Mouse (Mus musculus): ENCODE measurements around the gene Smim13. TPM values are rescaled to one million over a fixed set of nuclear protein-coding genes. Genes with fewer than 3 reads are reported as not detected.

The Smim13 gene
- polyA plus RNA-seq, 1 experiment, result 3.7 TPM

DNA sequence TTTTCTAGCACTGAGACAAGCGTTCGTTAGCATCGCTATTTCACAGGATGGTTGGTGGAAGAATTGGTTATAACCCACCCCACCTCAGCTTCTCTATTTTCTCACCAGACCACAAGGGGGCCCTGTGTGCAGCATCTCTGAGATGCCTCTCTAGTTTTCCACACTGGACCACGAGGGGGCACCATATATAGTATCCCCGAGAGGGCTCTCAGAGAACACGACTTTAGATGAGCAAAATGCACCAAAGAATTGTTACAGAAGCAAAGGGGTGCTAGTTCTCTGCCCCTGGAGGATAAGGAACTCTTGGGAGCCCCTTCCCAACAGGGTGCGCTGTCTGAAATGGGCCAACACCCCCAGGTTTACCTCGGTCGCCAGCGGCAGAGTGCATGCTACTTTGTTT is 53.1 kb downstream of the Smim13 start:
- H3K4me1 ChIP-seq (ENCODE audit: control insufficient read depth, insufficient read depth, low read length), result no peaks in the 10 kb centered on the region
- TF ChIP-seq POLR2A (IDR thresholded peaks at IDR 0.05; ENCODE audit: low read depth, low read length), result no peak
- peak; percentile 84 for TF ChIP-seq CTCF (conservative IDR thresholded peaks at IDR 0.05; ENCODE audit: insufficient read depth, insufficient read length, low read depth, low read length)
- 67% methylated on average over 10 of the region's 10 CpGs for WGBS
- H3K36me3 ChIP-seq (ENCODE audit: control insufficient read depth, insufficient read depth, low read length), result no peaks in the 10 kb centered on the region
- H3K4me3 ChIP-seq (ENCODE audit: insufficient read depth, low read depth, low read length), result no peak overlapping the region
- DNase-seq, result peak; percentile 87
- no peak overlapping the region for H3K27ac ChIP-seq (ENCODE audit: insufficient read depth, low read depth, low read length)
- H3K27me3 ChIP-seq (replicated peaks; ENCODE audit: control insufficient read depth, insufficient read depth, low read length), result no peaks in the 10 kb centered on the region

DNA sequence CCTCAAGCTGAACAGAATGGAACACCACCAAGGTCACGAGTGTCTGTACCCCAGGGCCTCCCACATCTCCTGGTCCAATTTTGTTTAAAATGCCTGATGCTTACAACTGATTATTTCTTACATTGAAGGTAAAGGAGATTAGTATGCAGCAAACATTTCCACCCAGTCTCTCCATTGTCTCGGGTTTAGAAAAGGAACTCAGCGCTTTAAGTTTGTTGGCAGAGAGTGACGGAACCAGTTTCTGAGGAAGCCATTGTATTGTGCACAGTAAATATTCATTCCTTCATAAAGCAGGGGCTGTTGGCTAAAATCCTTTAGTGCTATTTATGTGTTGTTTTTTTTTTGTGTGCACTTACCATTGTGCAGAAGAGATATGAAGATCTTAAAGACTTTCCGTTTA is 71.1 kb downstream of the Smim13 start:
- no peak overlapping the region for H3K4me3 ChIP-seq (ENCODE audit: insufficient read depth, low read depth, low read length)
- H3K36me3 ChIP-seq (ENCODE audit: control insufficient read depth, insufficient read depth, low read length), result peaks cover 6% of the 10 kb centered on the region
- no peak overlapping the region for H3K27ac ChIP-seq (ENCODE audit: insufficient read depth, low read depth, low read length)
- 84% methylated on average over 5 of the region's 5 CpGs for WGBS
- no peak for TF ChIP-seq CTCF (conservative IDR thresholded peaks at IDR 0.05; ENCODE audit: insufficient read depth, insufficient read length, low read depth, low read length)
- no peak for TF ChIP-seq POLR2A (IDR thresholded peaks at IDR 0.05; ENCODE audit: low read depth, low read length)
- no peaks in the 10 kb centered on the region for H3K27me3 ChIP-seq (replicated peaks; ENCODE audit: control insufficient read depth, insufficient read depth, low read length)
- no peak for DNase-seq
- H3K4me1 ChIP-seq (ENCODE audit: control insufficient read depth, insufficient read depth, low read length), result peaks cover 13% of the 10 kb centered on the region

DNA sequence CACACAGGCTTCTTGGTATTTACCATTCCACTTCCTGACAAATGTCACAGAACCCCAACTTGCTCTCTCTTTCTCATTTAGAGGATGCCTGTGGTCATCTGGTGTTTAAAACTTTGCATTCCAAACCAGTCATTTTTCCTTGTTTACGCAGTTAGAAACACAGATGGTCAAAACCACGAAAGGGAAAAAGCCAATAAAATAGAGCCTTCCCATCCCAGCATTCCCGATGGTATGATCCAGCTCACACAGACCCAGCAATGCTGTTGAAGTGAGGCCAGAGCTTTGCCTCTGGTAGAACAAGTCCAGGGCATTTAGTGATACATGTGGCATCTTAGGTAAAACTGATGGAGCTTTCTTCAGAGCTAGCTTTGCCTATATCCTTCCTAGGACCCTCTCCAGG is 71.8 kb downstream of the Smim13 start:
- 56% methylated on average over 3 of the region's 3 CpGs for WGBS
- Histone ChIP-seq H3K4me1 (ENCODE audit: control insufficient read depth, insufficient read depth, low read length) (peaks cover 17% of the 10 kb centered on the region), H3K27me3 (replicated peaks; ENCODE audit: control insufficient read depth, insufficient read depth, low read length) (no peaks in the 10 kb centered on the region), H3K27ac (ENCODE audit: insufficient read depth, low read depth, low read length) (peak overlapping the region; percentile 64), H3K36me3 (ENCODE audit: control insufficient read depth, insufficient read depth, low read length) (peaks cover 6% of the 10 kb centered on the region), H3K4me3 (ENCODE audit: insufficient read depth, low read depth, low read length) (no peak overlapping the region)
- no peak for TF ChIP-seq POLR2A (IDR thresholded peaks at IDR 0.05; ENCODE audit: low read depth, low read length)
- no peak for TF ChIP-seq CTCF (conservative IDR thresholded peaks at IDR 0.05; ENCODE audit: insufficient read depth, insufficient read length, low read depth, low read length)
- peak; percentile 54 for DNase-seq

DNA sequence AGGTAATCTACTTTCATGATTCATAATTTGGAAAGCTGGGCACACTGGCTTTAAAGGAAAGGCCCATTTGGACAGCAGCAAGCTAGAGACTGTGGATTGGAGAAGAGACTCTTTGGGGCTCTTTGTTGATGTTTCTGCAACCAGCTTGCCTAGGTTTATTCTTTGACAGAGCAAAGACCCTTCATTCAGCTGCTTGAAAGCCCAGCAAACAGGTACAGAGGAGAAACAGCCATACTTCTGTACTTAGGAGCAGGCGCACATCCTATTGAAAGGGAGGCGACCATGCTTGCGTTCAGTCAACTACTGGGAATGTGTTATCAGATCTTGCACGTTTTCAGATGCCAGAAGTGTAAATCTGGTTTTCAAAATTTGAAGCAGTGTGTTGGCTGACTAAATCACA is 75.0 kb downstream of the Smim13 start:
- Histone ChIP-seq H3K27me3 (replicated peaks; ENCODE audit: control insufficient read depth, insufficient read depth, low read length) (no peaks in the 10 kb centered on the region), H3K4me1 (ENCODE audit: control insufficient read depth, insufficient read depth, low read length) (peaks cover 30% of the 10 kb centered on the region), H3K4me3 (ENCODE audit: insufficient read depth, low read depth, low read length) (no peak overlapping the region), H3K36me3 (ENCODE audit: control insufficient read depth, insufficient read depth, low read length) (peaks cover 2% of the 10 kb centered on the region; the same call in 1 of the 2 replicates), H3K27ac (ENCODE audit: insufficient read depth, low read depth, low read length) (no peak overlapping the region)
- WGBS, result 79% methylated on average over 4 of the region's 4 CpGs
- TF ChIP-seq POLR2A (IDR thresholded peaks at IDR 0.05; ENCODE audit: low read depth, low read length), result no peak
- TF ChIP-seq CTCF (conservative IDR thresholded peaks at IDR 0.05; ENCODE audit: insufficient read depth, insufficient read length, low read depth, low read length), result no peak
- DNase-seq, result no peak

DNA sequence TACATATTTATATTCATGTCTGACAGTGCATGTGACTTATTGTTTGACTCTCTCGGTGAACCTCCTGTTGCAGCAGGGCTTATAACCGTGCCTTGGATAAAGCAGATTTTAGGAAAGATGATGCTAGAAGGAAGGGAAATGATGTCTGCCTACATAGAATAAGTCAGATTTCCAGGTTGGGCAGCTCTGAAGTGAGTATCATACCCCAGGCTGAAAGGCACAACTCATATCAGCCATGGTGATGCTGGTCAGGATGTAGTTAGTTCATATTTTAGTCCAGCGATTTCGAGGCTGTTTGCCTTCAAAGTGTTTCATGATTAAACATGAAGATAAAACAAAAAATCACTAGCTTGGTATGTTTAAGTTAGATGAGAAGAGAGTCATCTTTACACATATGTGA is 75.7 kb downstream of the Smim13 start:
- WGBS, result 78% methylated on average over 4 of the region's 4 CpGs
- DNase-seq, result no peak
- Histone ChIP-seq H3K36me3 (ENCODE audit: control insufficient read depth, insufficient read depth, low read length) (peaks cover 2% of the 10 kb centered on the region; the same call in 1 of the 2 replicates), H3K27me3 (replicated peaks; ENCODE audit: control insufficient read depth, insufficient read depth, low read length) (no peaks in the 10 kb centered on the region), H3K4me1 (ENCODE audit: control insufficient read depth, insufficient read depth, low read length) (peaks cover 36% of the 10 kb centered on the region), H3K27ac (ENCODE audit: insufficient read depth, low read depth, low read length) (no peak overlapping the region), H3K4me3 (ENCODE audit: insufficient read depth, low read depth, low read length) (no peak overlapping the region)
- TF ChIP-seq POLR2A (IDR thresholded peaks at IDR 0.05; ENCODE audit: low read depth, low read length), result no peak
- no peak for TF ChIP-seq CTCF (conservative IDR thresholded peaks at IDR 0.05; ENCODE audit: insufficient read depth, insufficient read length, low read depth, low read length)

DNA sequence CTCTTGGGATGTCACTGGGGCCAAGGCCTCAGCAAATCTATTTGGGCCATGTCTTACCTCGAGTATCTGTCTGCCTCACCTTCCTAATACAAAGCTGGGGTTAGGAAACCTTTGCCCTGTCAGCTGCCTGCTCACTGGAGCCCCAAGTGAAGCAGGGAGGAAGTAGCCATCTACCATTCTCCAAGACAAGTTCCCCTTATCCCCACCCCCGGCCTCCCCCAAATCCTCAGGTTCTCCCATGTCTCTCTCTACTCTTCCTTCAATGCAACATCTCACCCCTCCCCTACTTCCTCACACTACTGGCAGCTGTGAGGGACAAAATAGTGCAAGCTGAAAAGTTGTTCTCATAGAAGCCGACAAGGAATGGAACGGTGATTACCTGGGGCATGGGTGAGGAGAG is 76.5 kb downstream of the Smim13 start:
- Histone ChIP-seq H3K36me3 (ENCODE audit: control insufficient read depth, insufficient read depth, low read length) (peaks cover 2% of the 10 kb centered on the region; the same call in 1 of the 2 replicates), H3K27me3 (replicated peaks; ENCODE audit: control insufficient read depth, insufficient read depth, low read length) (no peaks in the 10 kb centered on the region), H3K4me1 (ENCODE audit: control insufficient read depth, insufficient read depth, low read length) (peaks cover 42% of the 10 kb centered on the region), H3K27ac (ENCODE audit: insufficient read depth, low read depth, low read length) (no peak overlapping the region), H3K4me3 (ENCODE audit: insufficient read depth, low read depth, low read length) (no peak overlapping the region)
- TF ChIP-seq POLR2A (IDR thresholded peaks at IDR 0.05; ENCODE audit: low read depth, low read length) (no peak), CTCF (conservative IDR thresholded peaks at IDR 0.05; ENCODE audit: insufficient read depth, insufficient read length, low read depth, low read length) (no peak)
- no peak for DNase-seq
- 81% methylated on average over 4 of the region's 4 CpGs for WGBS

Other genes with a start within 250 kb of the Smim13 start
- gene Pak1ip1, start 248.8 kb upstream of the Smim13 start, polyA plus RNA-seq (2012; rRNA removed), result 32.0 and 33.9 TPM in 2 replicates
- gene Tmem14c, start 233.6 kb upstream of the Smim13 start, polyA plus RNA-seq (2012; rRNA removed), result 132 and 175 TPM in 2 replicates
- gene Mak, start 170.1 kb upstream of the Smim13 start, polyA plus RNA-seq (2012; rRNA removed), result 0.03 TPM in 1 of 2 replicates, not detected in the other
- not detected in 2 replicates for gene Gcm2, start 138.8 kb upstream of the Smim13 start, polyA plus RNA-seq (2012; rRNA removed)
- not detected in 2 replicates for gene Sycp2l, start 135.5 kb upstream of the Smim13 start, polyA plus RNA-seq (2012; rRNA removed)
- gene Elovl2, start 29.4 kb upstream of the Smim13 start, polyA plus RNA-seq (2012; rRNA removed), result 31.7 and 34.6 TPM in 2 replicates
- not detected in 2 replicates for gene Gm17364, start 24.1 kb downstream of the Smim13 start, polyA plus RNA-seq (2012; rRNA removed)
- gene Nedd9, start 237.5 kb downstream of the Smim13 start, polyA plus RNA-seq (2012; rRNA removed), result 24.0 and 24.7 TPM in 2 replicates

Data from kidney, adult 2 months (tissue).